Mouse (Mus musculus) erythroblast, embryonic 14.5 days (primary cell): ENCODE measurements around the gene Dedd.

Experiments used
- GATA1 ChIP-seq: IDR thresholded peaks from 2 replicates; pipeline ENCODE4 v1.6.1; 2012; ENCODE audit warnings: low read length, inconsistent platforms, mixed read lengths
- TAL1 ChIP-seq: IDR thresholded peaks from 3 replicates; pipeline ENCODE4 v1.6.1; 2012; ENCODE audit warnings: low read length, inconsistent platforms, mixed read lengths

DNA sequence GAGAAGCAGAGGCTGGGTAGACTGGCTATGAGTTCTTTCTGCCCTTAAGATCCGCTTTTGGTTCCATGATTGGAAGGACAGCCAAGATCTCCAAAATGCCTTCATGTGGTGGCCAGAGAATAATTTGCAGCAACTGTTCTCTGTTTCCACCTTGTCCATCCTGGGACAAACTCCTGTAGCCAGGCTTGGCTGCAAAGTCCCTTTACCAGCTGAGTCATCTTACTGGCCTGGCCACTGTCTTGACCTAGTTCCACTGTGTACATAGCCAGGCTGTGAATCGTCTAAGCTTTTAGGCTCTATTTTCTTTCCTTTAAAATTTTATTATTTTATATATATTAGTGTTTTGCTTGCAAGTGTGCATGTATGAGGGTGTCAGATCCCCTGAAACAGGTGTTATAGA is 20.3 kb downstream of the Dedd start:
- no peak for TF ChIP-seq GATA1
- TF ChIP-seq TAL1 = no peak
